Mouse (Mus musculus) lung, adult 2 months (tissue): ENCODE measurements around the gene Gnb3.

Experiments
- CTCF ChIP-seq: fragments of 200-500 bp; IDR thresholded peaks from 2 replicates; pipeline ENCODE4 v1.5.1; 2011; ENCODE audit warnings: mild to moderate bottlenecking, low read length, control low read depth; ENCODE audit not compliant: insufficient read depth
- POLR2A ChIP-seq: fragments of 200-500 bp; IDR thresholded peaks from 2 replicates; pipeline ENCODE4 v1.6.1; 2011; ENCODE audit warnings: low read depth, mild to moderate bottlenecking, control low read depth, low read length, borderline replicate concordance; ENCODE audit errors: extremely low read depth

DNA sequence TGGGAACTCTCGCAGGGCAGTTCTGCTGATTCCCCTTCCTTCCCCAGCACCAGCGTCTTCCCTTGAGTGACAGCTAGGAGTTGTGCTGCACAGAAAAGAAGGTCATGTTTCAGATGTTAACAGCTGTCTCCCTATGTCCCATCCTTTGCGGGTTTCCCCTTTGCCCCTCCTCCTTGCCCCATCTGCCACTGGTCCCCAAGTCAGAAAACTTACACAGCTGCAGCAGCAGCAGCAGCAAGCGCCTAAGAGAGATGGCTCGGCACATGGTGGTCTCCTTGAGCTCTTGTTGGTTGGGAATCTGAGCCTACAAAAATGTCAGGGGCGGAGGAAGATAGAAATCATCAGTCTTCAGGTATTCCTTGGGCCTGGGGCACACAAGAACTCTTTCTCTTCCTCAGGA lies 39.3 kb upstream of the Gnb3 start:
- TF ChIP-seq CTCF (no peak), POLR2A (no peak)
